9 mouse cellular contexts compared by ENCODE assay signal in the genomic region with DNA sequence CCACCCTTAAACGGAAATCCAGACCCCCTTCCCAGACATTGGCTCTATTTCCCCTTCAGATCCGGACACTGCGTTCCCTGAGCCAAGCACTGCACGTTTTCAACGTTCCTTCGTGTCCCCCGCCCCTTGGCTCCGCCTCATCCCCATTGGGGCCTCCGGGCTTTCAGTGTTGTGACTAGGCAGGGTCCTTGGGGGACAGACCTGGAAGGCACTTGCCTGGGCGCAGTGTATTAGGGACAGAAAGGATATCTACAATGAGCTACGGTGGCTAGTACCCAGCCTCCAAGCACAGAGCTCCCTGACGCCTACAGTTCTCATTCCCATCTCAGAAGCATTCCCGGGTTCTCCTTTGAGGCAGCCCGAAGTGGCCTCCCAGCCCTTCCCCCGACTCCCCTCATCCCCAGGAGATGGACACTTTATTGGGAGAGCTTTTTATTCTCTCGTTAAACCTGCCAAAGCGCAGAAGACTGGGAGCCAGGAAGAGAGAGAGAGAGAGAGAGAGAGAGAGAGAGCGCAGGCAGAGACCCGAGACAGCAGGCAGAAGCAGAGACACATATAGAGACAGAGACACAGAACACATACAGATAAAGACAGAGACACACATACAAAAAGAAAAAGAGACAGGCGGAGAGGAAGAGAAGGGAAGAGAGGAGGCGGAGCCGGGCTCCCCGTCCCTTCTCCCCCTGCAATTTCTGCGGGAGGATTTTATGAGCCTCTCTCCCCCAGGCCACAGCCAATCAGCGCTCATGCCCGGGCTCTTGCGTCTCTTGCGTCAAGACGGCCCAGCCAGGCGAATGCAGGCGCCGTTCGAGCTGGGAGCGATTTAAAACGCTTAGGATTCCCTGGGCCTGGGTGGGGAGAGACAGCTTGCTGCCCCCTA. TPM values are rescaled to one million over a fixed set of nuclear protein-coding genes. Genes with fewer than 3 reads are reported as not detected.
DNase-seq lines count a peak whose midpoint lies in the region; ATAC-seq and TF ChIP-seq lines count a peak whose summit lies in the region.
"Had no signal": no experiment of that assay in that cellular context is flagged by ENCODE, and none has a peak within 500 bp of the region (broad histone marks: within the 10 kb centered on the region; RNA-seq: fewer than 3 reads in every experiment).

A gene (plus strand): TSS at position 796 of the 880 bp plus-strand sequence.

- peaks cover 100% of the 10 kb centered on the region for H3K27me3 ChIP-seq in midbrain, embryonic 10.5 days (ENCODE audit: low read depth, poor library complexity, severe bottlenecking)
- peaks cover 92% of the 10 kb centered on the region for H3K27me3 ChIP-seq in midbrain, postnatal 0 days (ENCODE audit: insufficient read depth, low read length)
- H3K27me3 ChIP-seq in hindbrain, postnatal 0 days (ENCODE audit: insufficient read depth, low read length): peaks cover 98% of the 10 kb centered on the region
- H3K27me3 ChIP-seq in stomach, embryonic 14.5 days (ENCODE audit: control insufficient read depth, insufficient read depth, low read length): peaks cover 92% of the 10 kb centered on the region

- H3K36me3 ChIP-seq in midbrain, embryonic 10.5 days: no peaks in the 10 kb centered on the region
- H3K36me3 ChIP-seq in midbrain, postnatal 0 days (ENCODE audit: insufficient read depth, low read length): no peaks in the 10 kb centered on the region
- H3K36me3 ChIP-seq in hindbrain, postnatal 0 days (ENCODE audit: insufficient read depth, low read length): no peaks in the 10 kb centered on the region
- H3K36me3 ChIP-seq in stomach, embryonic 14.5 days (ENCODE audit: control insufficient read depth, insufficient read depth, low read length): no peaks in the 10 kb centered on the region

- no peak within 1 kb of the TSS for H3K4me2 ChIP-seq in midbrain, postnatal 0 days (ENCODE audit: low read depth, low read length, poor library complexity, severe bottlenecking)
- 0 out of 2 replicates have a peak within 1 kb of the TSS, but pooled peaks have one; percentile 3 for H3K4me2 ChIP-seq in hindbrain, postnatal 0 days (ENCODE audit: low read depth, low read length)
- H3K4me2 ChIP-seq in stomach, embryonic 14.5 days (replicated peaks; ENCODE audit: low read depth, low read length): 0 out of 2 replicates have a peak within 1 kb of the TSS, but pooled peaks have one; percentile 6

- H3K9ac ChIP-seq in midbrain, postnatal 0 days (replicated peaks; ENCODE audit: low read length, poor library complexity, severe bottlenecking): no peak within 1 kb of the TSS
- H3K9ac ChIP-seq in hindbrain, postnatal 0 days (replicated peaks; ENCODE audit: low read length): no peak within 1 kb of the TSS
- H3K9ac ChIP-seq in stomach, embryonic 14.5 days (replicated peaks; ENCODE audit: low read depth, low read length): no peak within 1 kb of the TSS

- no peak within 1 kb of the TSS for H3K27ac ChIP-seq in midbrain, embryonic 10.5 days (replicated peaks)
- H3K27ac ChIP-seq in midbrain, postnatal 0 days (ENCODE audit: low read depth, low read length): no peak within 1 kb of the TSS
- H3K27ac ChIP-seq in hindbrain, postnatal 0 days: no peak within 1 kb of the TSS
- H3K27ac ChIP-seq in stomach, embryonic 14.5 days (ENCODE audit: low read length): no peak within 1 kb of the TSS
- H3K27ac ChIP-seq in layer of hippocampus, adult 2 months: no peak within 1 kb of the TSS

- H3K4me3 ChIP-seq in midbrain, embryonic 10.5 days: no peak within 1 kb of the TSS
- H3K4me3 ChIP-seq in midbrain, postnatal 0 days (ENCODE audit: low read depth, low read length): no peak within 1 kb of the TSS; the same call in 1 of the 2 replicates
- no peak within 1 kb of the TSS for H3K4me3 ChIP-seq in hindbrain, postnatal 0 days (ENCODE audit: low read length)
- H3K4me3 ChIP-seq in stomach, embryonic 14.5 days (ENCODE audit: low read depth, low read length): 0 out of 2 replicates have a peak within 1 kb of the TSS, but pooled peaks have one; percentile 5
- H3K4me3 ChIP-seq in layer of hippocampus, adult 2 months: no peak within 1 kb of the TSS
- H3K4me3 ChIP-seq: erythroblast, embryonic 14.5 days had no signal

- DNase-seq in adrenal gland, adult (ENCODE audit: inconsistent age in 2 of 2, low spot score in 1 of 2): peak; percentile 27 to 71
- no peak for DNase-seq in adrenal gland, adult 18-20 months (ENCODE audit: low spot score in 2 of 2)
- peak; percentile 52 for DNase-seq in midbrain, embryonic 10.5 days (ENCODE audit: low spot score)
- DNase-seq in midbrain, postnatal 0 days (ENCODE audit: low spot score): no peak
- DNase-seq in hindbrain, postnatal 0 days (ENCODE audit: low spot score): no peak
- DNase-seq in layer of hippocampus, adult 2 months (ENCODE audit: low spot score in 2 of 2): no peak
- DNase-seq in layer of hippocampus, postnatal 14 days (ENCODE audit: low spot score in 2 of 2): no peak

- no peak for ATAC-seq in midbrain, postnatal 0 days (ENCODE audit: low FRiP score)
- no peak for ATAC-seq in hindbrain, postnatal 0 days
- no peak for ATAC-seq in stomach, embryonic 14.5 days (ENCODE audit: insufficient number of reproducible peaks, insufficient read depth, low FRiP score, low read depth)

- under 1% methylated on average over 34 of the region's 35 CpGs for WGBS in midbrain, embryonic 10.5 days
- WGBS in midbrain, postnatal 0 days: under 1% methylated on average over 35 of the region's 35 CpGs
- WGBS in hindbrain, postnatal 0 days: 2% methylated on average over 30 of the region's 35 CpGs
- WGBS in stomach, embryonic 14.5 days: under 1% methylated on average over 34 of the region's 35 CpGs

- H3K4me1 ChIP-seq in midbrain, embryonic 10.5 days: peaks cover 9% of the 10 kb centered on the region
- no peaks in the 10 kb centered on the region; the same call in 1 of the 2 replicates for H3K4me1 ChIP-seq in midbrain, postnatal 0 days (ENCODE audit: insufficient read depth, low read length)
- no peaks in the 10 kb centered on the region for H3K4me1 ChIP-seq in hindbrain, postnatal 0 days (ENCODE audit: insufficient read depth, low read length)
- peaks cover 6% of the 10 kb centered on the region; the same call in 1 of the 2 replicates for H3K4me1 ChIP-seq in stomach, embryonic 14.5 days (ENCODE audit: control insufficient read depth, insufficient read depth, low read length)

- no peak for TF ChIP-seq CTCF in midbrain, postnatal 0 days (IDR thresholded peaks at IDR 0.05)
- TF ChIP-seq CTCF in hindbrain, postnatal 0 days (IDR thresholded peaks at IDR 0.05; ENCODE audit: low read depth): no peak
- TF ChIP-seq CTCF in layer of hippocampus, adult 2 months (conservative IDR thresholded peaks at IDR 0.05): no peak

- H3K9me3 ChIP-seq in midbrain, embryonic 10.5 days (replicated peaks): no peaks in the 10 kb centered on the region
- H3K9me3 ChIP-seq in midbrain, postnatal 0 days (ENCODE audit: low read length): no peaks in the 10 kb centered on the region
- H3K9me3 ChIP-seq in hindbrain, postnatal 0 days (ENCODE audit: low read length): no peaks in the 10 kb centered on the region
- no peaks in the 10 kb centered on the region for H3K9me3 ChIP-seq in stomach, embryonic 14.5 days (ENCODE audit: control insufficient read depth, low read depth, low read length)

RNA-seq across cellular contexts. Expression of the gene that starts here (rescaled TPM):
- not detected for total RNA-seq in adrenal gland, adult 18-20 months (2021)
- polyA plus RNA-seq in midbrain, embryonic 10.5 days (2016; fragmentation: Nextera tagmentation; extraction: Ambion mirVana): not detected in 2 replicates
- not detected in 2 replicates for total RNA-seq in midbrain, postnatal 0 days (2014; rRNA removed)
- polyA plus RNA-seq in midbrain, postnatal 0 days (2015; fragmentation: Nextera tagmentation; extraction: Ambion mirVana): not detected in 2 replicates
- total RNA-seq in hindbrain, postnatal 0 days (2014; rRNA removed): not detected in 2 replicates
- polyA plus RNA-seq in hindbrain, postnatal 0 days (2015; fragmentation: Nextera tagmentation; extraction: Ambion mirVana): not detected in 2 replicates
- polyA plus RNA-seq in stomach, embryonic 14.5 days (2014; fragmentation: Nextera tagmentation; extraction: Ambion mirVana): not detected in 2 replicates
- not detected for total RNA-seq in layer of hippocampus, adult 2 months (2021)
- total RNA-seq in layer of hippocampus, postnatal 14 days (2021): not detected

Comparison
In these comparisons a context has a peak if more than half of its experiments do, and no peak if none do; other contexts are left out.
1. DNase-seq: peak in adrenal gland, adult (2 of 2); none in adrenal gland, adult 18-20 months (0 of 2), midbrain, postnatal 0 days (single experiment), hindbrain, postnatal 0 days (single experiment), layer of hippocampus, adult 2 months (0 of 2) and layer of hippocampus, postnatal 14 days (0 of 2).
2. Peak in DNase-seq in midbrain, embryonic 10.5 days; RNA of the gene not detected or under 1 TPM.